Mouse (Mus musculus) liver, embryonic 11.5 days (tissue): ENCODE results near the gene Kdelr3. TPM values are rescaled to one million over a fixed set of nuclear protein-coding genes. Genes with fewer than 3 reads are reported as not detected.

Experiments
- ATAC-seq: fragments of 200-750 bp; cut with Nextera tagmentation; replicated peaks from 2 replicates; pipeline ENCODE4 v1.8.0; 2017; ENCODE audit warnings: moderate number of reproducible peaks, mild to moderate bottlenecking, moderate TSS enrichment, moderate library complexity; ENCODE audit not compliant: low FRiP score
- DNase-seq: peaks from one replicate; pipeline ENCODE4 v3.0.0-alpha.2; 2017; ENCODE audit warnings: low spot score
- H3K27ac ChIP-seq: fragments of 300-500 bp; sonication (generic); 2 replicates; pipeline ENCODE4 v1.5.1; 2014; ENCODE audit warnings: mild to moderate bottlenecking, low read depth, low read length, control low read depth
- H3K27me3 ChIP-seq: fragments of 300-500 bp; sonication (generic); replicated peaks from 2 replicates; pipeline ENCODE4 v1.6.1; 2014; ENCODE audit warnings: low read length, mixed read lengths; ENCODE audit not compliant: control insufficient read depth, insufficient read depth
- H3K36me3 ChIP-seq: fragments of 300-500 bp; sonication (generic); 2 replicates; pipeline ENCODE4 v1.6.1; 2014; ENCODE audit warnings: mild to moderate bottlenecking, low read length, moderate library complexity, mixed read lengths; ENCODE audit not compliant: control insufficient read depth, insufficient read depth
- H3K4me1 ChIP-seq: fragments of 300-500 bp; sonication (generic); replicated peaks from 2 replicates; pipeline ENCODE4 v1.6.1; 2014; ENCODE audit warnings: low read length, mixed read lengths; ENCODE audit not compliant: control insufficient read depth, insufficient read depth
- H3K4me2 ChIP-seq: fragments of 300-500 bp; sonication (generic); 2 replicates; pipeline ENCODE4 v1.6.1; 2014; ENCODE audit warnings: mild to moderate bottlenecking, control low read depth, moderate library complexity
- H3K4me3 ChIP-seq: fragments of 300-500 bp; sonication (generic); 2 replicates; pipeline ENCODE4 v1.5.1; 2014; ENCODE audit warnings: low read depth, low read length, control low read depth
- H3K9ac ChIP-seq: fragments of 300-500 bp; sonication (generic); 2 replicates; pipeline ENCODE4 v1.6.1; 2014; ENCODE audit warnings: low read depth, low read length, control low read depth
- H3K9me3 ChIP-seq: fragments of 300-500 bp; sonication (generic); 2 replicates; pipeline ENCODE4 v1.6.1; 2016; ENCODE audit warnings: low read length, inconsistent platforms, mixed read lengths; ENCODE audit not compliant: control insufficient read depth
- WGBS: fragments of 180-500 bp; shearing (Covaris S2); extraction: QIAGEN DNeasy Blood & Tissue Kit; methylation state at CpG from one replicate; pipeline ENCODE4 v1.1.7; 2014; 5-methylcytosine and 5-hydroxymethylcytosine counted together
- polyA plus RNA-seq: library from polyadenylated mRNA; unstranded; fragments of >200 nt; fragmentation: Nextera tagmentation; extraction: Ambion mirVana; gene quantifications from 2 replicates; pipeline ENCODE4 v1.2.1, GENCODE M21; 2014

The Kdelr3 gene
- polyA plus RNA-seq = 9.0 and 10.8 TPM in 2 replicates

DNA sequence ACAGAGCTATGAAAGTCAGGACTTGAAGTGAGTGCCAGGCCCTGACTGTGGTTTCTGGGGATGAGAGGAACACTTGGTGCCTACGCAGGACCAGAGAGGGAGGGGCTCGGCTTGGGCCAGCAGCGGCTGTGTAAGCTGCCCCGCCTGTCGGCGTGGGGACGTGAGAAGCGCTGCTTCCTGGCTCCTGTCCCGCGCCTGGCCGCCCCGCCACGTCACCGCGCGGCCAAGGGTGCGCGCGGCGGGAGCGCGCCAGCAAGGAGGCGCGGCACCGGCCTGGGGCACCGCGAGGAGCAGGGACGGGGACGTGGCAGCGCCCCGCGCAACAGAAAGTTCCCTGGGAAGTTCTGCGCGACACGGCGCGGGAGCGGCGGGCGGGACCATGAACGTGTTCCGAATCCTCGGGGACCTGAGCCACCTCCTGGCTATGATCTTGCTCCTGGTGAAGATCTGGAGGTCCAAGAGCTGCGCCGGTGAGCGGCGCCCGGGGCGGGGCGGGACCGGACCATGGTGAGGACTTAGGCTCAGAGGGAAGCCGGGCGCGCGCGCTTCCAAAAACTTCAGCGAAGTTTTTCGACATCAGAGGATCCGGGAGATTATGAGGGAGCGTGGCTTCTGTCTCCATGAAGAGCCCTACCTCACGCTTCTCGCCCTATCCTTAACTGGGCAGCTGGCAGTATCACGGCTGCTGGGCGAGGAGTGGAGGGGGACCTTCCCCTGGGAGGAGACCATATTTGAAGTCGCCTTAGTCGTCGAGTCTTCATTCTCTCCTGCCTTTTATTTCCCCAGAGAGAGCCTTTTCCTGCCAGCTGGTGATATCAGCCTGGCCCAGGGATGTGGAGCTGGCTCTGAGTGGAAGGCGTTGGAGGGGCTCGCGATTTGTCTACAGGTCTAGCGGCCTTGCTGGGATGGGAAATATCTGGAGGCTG is at the start of gene Kdelr3:
Gene Kdelr3 (plus strand): TSS at position 241 of the 926 bp plus-strand sequence.
- WGBS = 1% methylated on average over 71 of the region's 71 CpGs
- H3K9ac ChIP-seq = peak within 1 kb of the TSS; percentile 52
- no peaks in the 10 kb centered on the region for H3K9me3 ChIP-seq
- no peak for DNase-seq
- no peaks in the 10 kb centered on the region for H3K36me3 ChIP-seq
- 0 out of 2 replicates have a peak, but pooled peaks have one; percentile 21 for ATAC-seq
- H3K4me3 ChIP-seq = peak within 1 kb of the TSS; percentile 54
- H3K27ac ChIP-seq = no peak within 1 kb of the TSS
- H3K4me1 ChIP-seq = peaks cover 7% of the 10 kb centered on the region
- H3K4me2 ChIP-seq = peak within 1 kb of the TSS; percentile 88
- peaks cover 66% of the 10 kb centered on the region for H3K27me3 ChIP-seq

DNA sequence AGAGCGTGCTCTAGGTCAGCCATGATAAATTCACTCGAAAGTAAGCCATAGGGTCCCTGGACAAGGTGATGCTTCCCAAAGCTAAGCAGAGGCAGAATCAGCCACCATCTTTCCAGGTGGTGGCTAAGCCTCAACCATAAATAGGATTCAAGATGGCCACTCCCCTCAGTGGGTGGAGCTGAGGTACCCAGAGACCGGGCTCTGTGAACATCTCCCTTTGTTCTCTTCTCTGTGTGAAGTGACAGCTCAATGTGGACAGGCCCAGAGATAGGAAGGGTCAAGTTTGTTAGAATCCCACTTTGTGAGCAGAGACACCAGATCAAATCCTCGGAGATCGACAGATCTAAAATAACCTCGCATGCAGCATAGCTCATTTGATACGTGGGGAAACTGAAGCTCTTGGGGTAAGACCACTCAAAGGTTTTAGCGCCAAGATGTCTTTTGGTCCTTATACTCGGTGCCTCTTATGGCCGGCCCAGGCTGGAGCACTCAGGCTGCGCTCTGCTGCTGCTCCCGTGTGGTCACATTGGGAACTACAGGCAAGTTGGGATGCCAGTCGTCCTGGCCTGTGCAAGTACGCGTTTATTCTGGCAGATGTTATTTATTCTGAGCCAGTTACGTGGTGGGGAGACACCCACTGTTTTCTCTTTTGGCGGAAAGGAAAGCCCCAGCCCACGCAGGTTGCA is 49.5 kb upstream of the Kdelr3 start:
- ATAC-seq = peak; percentile 54; the same call in 1 of the 2 replicates
- peak; percentile 69 for DNase-seq
- H3K27ac ChIP-seq = no peak overlapping the region
- H3K27me3 ChIP-seq = peaks cover 20% of the 10 kb centered on the region
- peak overlapping the region; percentile 16 for H3K4me2 ChIP-seq
- no peaks in the 10 kb centered on the region for H3K36me3 ChIP-seq
- no peaks in the 10 kb centered on the region for H3K9me3 ChIP-seq
- no peak overlapping the region for H3K4me3 ChIP-seq
- H3K4me1 ChIP-seq = no peaks in the 10 kb centered on the region
- WGBS = 9% methylated on average over 18 of the region's 18 CpGs
- H3K9ac ChIP-seq = no peak overlapping the region

GRCm38 (mm10) chr15:79469577-79469976 is 46.6 kb upstream of the Kdelr3 start:
- ATAC-seq (no peak), DNase-seq (no peak)
- 64% methylated on average over 5 of the region's 5 CpGs for WGBS

GRCm38 (mm10) chr15:79470583-79470982 is 45.6 kb upstream of the Kdelr3 start:
- 28% methylated on average over 17 of the region's 17 CpGs for WGBS
- ATAC-seq = no peak
- Histone ChIP-seq H3K4me2 (peak overlapping the region; percentile 43), H3K9ac (no peak overlapping the region), H3K27ac (no peak overlapping the region), H3K36me3 (no peaks in the 10 kb centered on the region), H3K9me3 (peaks cover 3% of the 10 kb centered on the region; the same call in 1 of the 2 replicates), H3K4me3 (peak overlapping the region; percentile 31), H3K4me1 (no peaks in the 10 kb centered on the region), H3K27me3 (no peaks in the 10 kb centered on the region)
- DNase-seq = no peak

More at GRCm38 (mm10) chr15:79469577-79469976, 46.6 kb upstream of the Kdelr3 start:
- Histone ChIP-seq H3K27ac (no peak overlapping the region), H3K27me3 (no peaks in the 10 kb centered on the region), H3K9ac (no peak overlapping the region), H3K36me3 (no peaks in the 10 kb centered on the region), H3K4me3 (no peak overlapping the region), H3K9me3 (peaks cover 3% of the 10 kb centered on the region; the same call in 1 of the 2 replicates), H3K4me2 (no peak overlapping the region), H3K4me1 (no peaks in the 10 kb centered on the region)

- Histone ChIP-seq H3K9me3 (peaks cover 3% of the 10 kb centered on the region; the same call in 1 of the 2 replicates), H3K4me2 (peak overlapping the region; percentile 43), H3K27me3 (no peaks in the 10 kb centered on the region), H3K27ac (no peak overlapping the region), H3K4me3 (peak overlapping the region; percentile 31; the same call in 1 of the 2 replicates), H3K9ac (no peak overlapping the region), H3K36me3 (no peaks in the 10 kb centered on the region), H3K4me1 (no peaks in the 10 kb centered on the region)
- DNase-seq = no peak
- no peak for ATAC-seq
- 56% methylated on average over 10 of the region's 10 CpGs for WGBS
These were observed 45.1 kb upstream of the Kdelr3 start for GRCm38 (mm10) chr15:79471095-79471494.

DNA sequence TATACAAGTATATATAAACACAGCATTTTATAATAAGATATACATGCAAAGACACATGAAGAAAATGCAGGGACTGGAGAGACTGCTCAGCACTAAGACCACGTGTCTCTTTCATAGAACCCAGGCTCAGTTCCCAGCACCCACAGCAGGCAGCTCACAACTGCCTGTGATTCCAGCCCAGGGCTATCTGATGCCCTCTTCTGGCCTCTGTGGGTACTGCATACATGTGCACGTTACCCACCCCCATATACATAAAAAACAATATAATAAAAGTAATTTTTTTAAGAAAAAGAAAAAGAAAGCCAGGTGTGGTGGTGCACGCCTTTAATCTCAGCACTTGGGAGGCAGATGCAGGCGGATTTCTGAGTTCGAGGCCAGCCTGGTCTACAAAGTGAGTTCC is 43.2 kb upstream of the Kdelr3 start:
- DNase-seq = no peak
- Histone ChIP-seq H3K4me1 (no peaks in the 10 kb centered on the region), H3K9me3 (peaks cover 3% of the 10 kb centered on the region; the same call in 1 of the 2 replicates), H3K27ac (no peak overlapping the region), H3K27me3 (no peaks in the 10 kb centered on the region; the same call in 1 of the 2 replicates), H3K36me3 (no peaks in the 10 kb centered on the region), H3K4me3 (no peak overlapping the region), H3K4me2 (no peak overlapping the region), H3K9ac (no peak overlapping the region)
- 77% methylated on average over 5 of the region's 5 CpGs for WGBS
- ATAC-seq = no peak

GRCm38 (mm10) chr15:79473638-79474355 is 42.4 kb upstream of the Kdelr3 start:
- Histone ChIP-seq H3K9me3 (peaks cover 3% of the 10 kb centered on the region; the same call in 1 of the 2 replicates), H3K36me3 (no peaks in the 10 kb centered on the region), H3K9ac (no peak overlapping the region), H3K27ac (no peak overlapping the region), H3K4me3 (no peak overlapping the region), H3K4me1 (no peaks in the 10 kb centered on the region), H3K27me3 (peaks cover 1% of the 10 kb centered on the region), H3K4me2 (no peak overlapping the region)
- DNase-seq (no peak), ATAC-seq (no peak)
- WGBS = 51% methylated on average over 12 of the region's 12 CpGs

DNA sequence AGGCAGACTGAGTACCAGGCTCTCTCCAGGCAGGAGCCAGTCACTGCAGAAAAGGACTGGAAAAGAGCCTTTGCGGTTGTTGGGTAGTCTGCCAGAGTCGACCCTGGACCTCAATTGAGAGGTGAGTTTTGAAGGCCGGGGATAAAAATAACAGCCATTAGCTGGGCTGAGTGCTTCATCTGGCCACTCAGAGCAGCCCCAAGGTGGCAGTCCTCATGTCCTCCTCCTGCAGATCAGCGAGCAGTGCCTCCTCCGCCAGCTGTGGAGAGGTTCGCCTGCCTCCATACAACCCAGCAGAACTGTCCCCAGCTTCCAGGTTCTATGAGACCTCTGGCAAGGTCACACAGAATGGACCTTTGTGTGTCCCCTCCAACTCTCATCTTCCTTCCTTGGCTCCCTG is 39.0 kb upstream of the Kdelr3 start:
- peaks cover 29% of the 10 kb centered on the region for H3K27me3 ChIP-seq
- DNase-seq (no peak), ATAC-seq (no peak)
- H3K9me3 ChIP-seq = peaks cover 3% of the 10 kb centered on the region; the same call in 1 of the 2 replicates
- no peaks in the 10 kb centered on the region for H3K4me1 ChIP-seq
- no peak overlapping the region for H3K27ac ChIP-seq
- H3K4me3 ChIP-seq = no peak overlapping the region
- no peak overlapping the region for H3K9ac ChIP-seq
- no peaks in the 10 kb centered on the region for H3K36me3 ChIP-seq
- no peak overlapping the region for H3K4me2 ChIP-seq
- WGBS = 49% methylated on average over 6 of the region's 6 CpGs
